Mouse (Mus musculus) thymus, postnatal 36 days (tissue): ENCODE measurements around the gene Abcd1.
A peak's percentile ranks its signal among the peaks of the same experiment; 100 is the strongest.
"Not testable (repeated sequence)": the region's sequence is repeated elsewhere in the genome, so short reads cannot be mapped to it uniquely, and the experiment has no call there.

ENCODE experiments used
- DNase-seq, 2 experiments: peaks; one replicate each; pipeline ENCODE4 v3.0.0; 2022; ENCODE audit warnings: mixed read lengths in 2 of 2

Gene Abcd1

GRCm38 (mm10) chrX:73716109-73716661, at the start of gene Abcd1, which contains the start of gene Bcap31:
Gene Abcd1 (plus strand): TSS chrX:73716597.
Gene Bcap31 (minus strand): TSS chrX:73716175.
- DNase-seq, result peak; percentile 95 to 97

- peak; percentile 59 to 62 for DNase-seq
These were observed 44.4 kb upstream of the Abcd1 start for GRCm38 (mm10) chrX:73672031-73672431.

GRCm38 (mm10) chrX:73672879-73673618, 43.3 kb upstream of the Abcd1 start, which contains the start of gene Slc6a8:
Gene Slc6a8 (plus strand): TSS chrX:73673150.
- DNase-seq, result peak; percentile 32 to 37

GRCm38 (mm10) chrX:73673619-73673967, 42.8 kb upstream of the Abcd1 start:
- DNase-seq, result no peak

GRCm38 (mm10) chrX:73673968-73674661, 42.3 kb upstream of the Abcd1 start:
- DNase-seq, result no peak

GRCm38 (mm10) chrX:73675231-73675630, 41.2 kb upstream of the Abcd1 start:
- no peak for DNase-seq

- DNase-seq, result no peak
These were observed 39.7 kb upstream of the Abcd1 start for GRCm38 (mm10) chrX:73676668-73677067.

GRCm38 (mm10) chrX:73684156-73684555, 32.2 kb upstream of the Abcd1 start:
- no peak for DNase-seq

- DNase-seq, result no peak
These were observed 31.4 kb upstream of the Abcd1 start for GRCm38 (mm10) chrX:73684978-73685377.

GRCm38 (mm10) chrX:73685629-73686028, 30.8 kb upstream of the Abcd1 start:
- DNase-seq, result no peak

- peak; percentile 36 to 47 for DNase-seq
These were observed 25.3 kb upstream of the Abcd1 start for GRCm38 (mm10) chrX:73690917-73691629.

- DNase-seq, result no peak
These were observed 15.9 kb upstream of the Abcd1 start for GRCm38 (mm10) chrX:73700472-73700871.

- peak; percentile 51 to 60 for DNase-seq
These were observed 805 bp upstream of the Abcd1 start for GRCm38 (mm10) chrX:73715476-73716108.

GRCm38 (mm10) chrX:73716709-73717545, 530 bp downstream of the Abcd1 start:
- DNase-seq, result peak in 1 of 2 experiments; percentile 27

GRCm38 (mm10) chrX:73717667-73718066, 1.3 kb downstream of the Abcd1 start:
- DNase-seq, result peak; percentile 39 to 54

- no peak for DNase-seq
These were observed 1.9 kb downstream of the Abcd1 start for GRCm38 (mm10) chrX:73718271-73718670.

GRCm38 (mm10) chrX:73718686-73719362, 2.4 kb downstream of the Abcd1 start:
- peak; percentile 26 to 35 for DNase-seq

- no peak for DNase-seq
These were observed 14.5 kb downstream of the Abcd1 start for GRCm38 (mm10) chrX:73730908-73731307.

- DNase-seq, result peak; percentile 3 to 16
These were observed 21.8 kb downstream of the Abcd1 start for GRCm38 (mm10) chrX:73738155-73738554.

- no peak for DNase-seq
These were observed 22.8 kb downstream of the Abcd1 start for GRCm38 (mm10) chrX:73739151-73739550.

- DNase-seq, result not testable (repeated sequence)
These were observed 23.4 kb downstream of the Abcd1 start for GRCm38 (mm10) chrX:73739841-73740240.
